Mouse (Mus musculus): ENCODE results near the gene Dhrs1.

Dhrs1 gene

DNA sequence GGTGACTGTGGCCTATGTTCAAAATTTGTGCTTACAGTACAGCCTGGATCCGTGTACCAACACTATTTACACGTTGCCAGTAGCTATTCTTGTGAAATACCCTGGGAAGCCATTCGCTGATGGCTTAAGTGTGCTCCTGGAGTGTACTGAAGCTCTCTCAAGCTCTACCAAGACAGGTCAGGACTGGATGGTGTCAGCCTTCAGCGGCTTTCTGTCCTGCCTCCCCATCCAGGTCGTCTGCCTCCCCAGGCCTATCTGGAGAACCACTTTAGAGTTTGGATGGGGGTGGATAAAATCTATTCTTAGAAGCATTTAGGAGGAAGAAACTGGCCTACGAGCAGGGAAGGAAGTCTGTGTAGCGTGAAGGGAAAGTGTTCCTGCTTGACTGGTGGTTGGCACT lies 17.7 kb upstream of the Dhrs1 start:
- 41% methylated on average over 7 of the region's 7 CpGs for WGBS

DNA sequence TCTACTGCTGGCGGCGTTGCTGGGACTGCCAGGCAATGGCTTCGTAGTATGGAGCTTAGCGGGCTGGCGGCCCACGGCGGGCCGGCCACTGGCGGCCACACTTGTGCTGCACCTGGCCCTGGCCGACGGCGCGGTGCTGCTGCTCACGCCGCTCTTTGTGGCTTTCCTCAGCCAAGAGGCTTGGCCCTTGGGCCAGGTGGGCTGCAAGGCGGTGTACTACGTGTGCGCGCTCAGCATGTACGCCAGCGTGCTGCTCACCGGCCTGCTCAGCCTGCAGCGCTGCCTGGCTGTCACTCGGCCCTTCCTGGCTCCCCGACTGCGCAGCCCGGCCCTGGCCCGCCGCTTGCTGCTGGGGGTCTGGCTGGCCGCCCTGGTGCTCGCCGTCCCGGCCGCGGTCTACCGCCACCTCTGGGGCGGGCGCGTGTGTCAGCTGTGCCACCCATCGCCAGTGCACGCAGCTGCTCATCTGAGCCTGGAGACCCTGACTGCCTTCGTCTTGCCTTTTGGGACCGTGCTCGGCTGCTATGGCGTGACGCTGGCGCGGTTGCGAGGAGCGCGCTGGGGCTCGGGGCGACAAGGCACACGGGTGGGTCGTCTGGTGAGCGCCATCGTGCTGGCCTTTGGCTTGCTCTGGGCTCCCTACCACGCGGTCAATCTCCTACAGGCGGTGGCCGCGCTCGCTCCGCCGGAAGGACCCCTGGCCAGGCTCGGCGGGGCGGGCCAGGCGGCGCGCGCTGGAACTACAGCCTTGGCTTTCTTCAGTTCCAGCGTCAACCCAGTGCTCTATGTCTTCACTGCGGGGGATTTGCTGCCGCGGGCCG lies 16.7 kb upstream of the Dhrs1 start:
- 2% methylated on average over 77 of the region's 77 CpGs for WGBS

DNA sequence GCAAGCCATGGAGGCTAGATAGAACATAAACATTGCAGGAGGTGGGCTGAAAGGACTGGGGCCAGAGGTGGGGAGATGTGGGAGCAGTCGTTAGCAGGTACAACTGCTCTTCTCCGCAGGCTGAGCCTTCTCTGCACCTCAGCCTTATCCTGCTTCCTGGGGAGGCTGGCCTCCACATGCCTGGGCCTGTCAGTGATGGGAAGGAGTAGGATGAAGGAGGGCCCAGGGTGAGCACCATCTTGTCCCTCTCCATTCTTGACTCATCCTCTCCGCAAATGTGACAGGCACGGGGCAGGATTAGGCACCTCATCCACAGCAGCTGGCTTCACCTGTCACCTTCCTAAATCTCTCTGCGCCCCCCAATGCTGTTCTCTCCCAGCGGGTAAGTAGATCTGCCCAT lies 15.7 kb upstream of the Dhrs1 start, which contains the start of gene Ltb4r2:
Gene Ltb4r2, plus strand, starts transcription at position 266 of the 400 bp plus-strand sequence.
- WGBS: 90% methylated on average over 6 of the region's 6 CpGs

DNA sequence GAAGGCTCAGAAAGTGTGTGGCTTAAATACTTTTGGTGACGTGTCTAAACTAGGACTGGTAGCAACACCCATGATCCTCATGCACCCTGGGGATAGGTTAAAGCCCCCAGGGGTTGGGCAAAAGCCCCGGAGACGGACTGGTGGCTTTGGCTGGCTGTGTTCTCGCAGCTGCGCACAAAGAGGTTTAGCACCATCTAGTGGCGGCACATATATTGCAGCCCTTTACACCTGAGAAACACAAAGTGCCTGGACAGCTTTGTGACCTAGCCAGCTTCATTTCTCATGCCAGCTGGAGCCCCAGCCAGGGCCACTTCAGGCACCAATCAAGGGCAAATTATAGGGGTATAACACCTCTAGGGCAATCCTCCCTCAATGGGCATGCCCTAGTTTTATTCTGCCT lies 14.7 kb upstream of the Dhrs1 start:
- WGBS: 1% methylated on average over 6 of the region's 6 CpGs

DNA sequence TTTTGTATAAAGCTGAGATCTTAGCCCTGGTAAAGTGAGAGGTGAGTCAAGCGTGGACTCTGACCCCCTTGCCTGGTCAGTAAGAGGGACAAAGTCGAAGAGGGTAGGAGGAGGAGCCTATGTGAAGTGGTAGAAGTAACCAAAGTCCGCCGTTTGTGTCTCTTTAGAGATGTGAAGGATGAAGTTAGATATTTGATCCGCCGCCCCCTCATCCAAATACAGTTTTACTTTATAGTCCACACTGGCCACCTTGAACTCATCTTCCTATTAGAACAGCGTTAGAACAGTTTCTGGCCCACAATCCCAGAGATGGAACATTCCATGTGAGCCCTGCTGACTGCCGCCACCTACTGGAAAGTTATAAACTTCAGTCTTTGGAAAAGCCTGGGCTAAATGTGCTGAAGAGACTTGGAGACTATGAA lies 12.9 kb upstream of the Dhrs1 start, which contains the start of gene Cideb:
Gene Cideb, minus strand, starts transcription at position 96 of the 422 bp plus-strand sequence.
- WGBS: 21% methylated on average over 8 of the region's 8 CpGs

DNA sequence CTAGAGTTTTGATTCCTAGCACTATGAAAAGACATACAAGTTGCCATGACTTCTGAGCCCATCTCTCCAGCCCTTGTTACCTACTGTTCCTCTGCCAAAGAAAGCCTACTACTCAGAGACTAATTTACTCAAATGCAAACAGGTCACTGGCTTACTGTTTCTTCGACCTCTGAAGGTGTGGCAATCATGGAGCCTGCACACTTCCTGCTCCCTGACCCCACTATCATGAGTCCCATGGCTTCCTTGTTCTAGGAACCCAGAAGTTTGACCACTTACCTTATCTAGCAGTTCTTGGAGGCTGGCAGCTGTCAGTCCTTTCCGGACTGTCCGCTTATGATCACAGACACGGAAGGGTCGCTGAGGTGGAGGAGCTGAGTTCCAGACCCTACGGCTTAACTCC lies 12.1 kb upstream of the Dhrs1 start:
- 86% methylated on average over 6 of the region's 6 CpGs for WGBS

DNA sequence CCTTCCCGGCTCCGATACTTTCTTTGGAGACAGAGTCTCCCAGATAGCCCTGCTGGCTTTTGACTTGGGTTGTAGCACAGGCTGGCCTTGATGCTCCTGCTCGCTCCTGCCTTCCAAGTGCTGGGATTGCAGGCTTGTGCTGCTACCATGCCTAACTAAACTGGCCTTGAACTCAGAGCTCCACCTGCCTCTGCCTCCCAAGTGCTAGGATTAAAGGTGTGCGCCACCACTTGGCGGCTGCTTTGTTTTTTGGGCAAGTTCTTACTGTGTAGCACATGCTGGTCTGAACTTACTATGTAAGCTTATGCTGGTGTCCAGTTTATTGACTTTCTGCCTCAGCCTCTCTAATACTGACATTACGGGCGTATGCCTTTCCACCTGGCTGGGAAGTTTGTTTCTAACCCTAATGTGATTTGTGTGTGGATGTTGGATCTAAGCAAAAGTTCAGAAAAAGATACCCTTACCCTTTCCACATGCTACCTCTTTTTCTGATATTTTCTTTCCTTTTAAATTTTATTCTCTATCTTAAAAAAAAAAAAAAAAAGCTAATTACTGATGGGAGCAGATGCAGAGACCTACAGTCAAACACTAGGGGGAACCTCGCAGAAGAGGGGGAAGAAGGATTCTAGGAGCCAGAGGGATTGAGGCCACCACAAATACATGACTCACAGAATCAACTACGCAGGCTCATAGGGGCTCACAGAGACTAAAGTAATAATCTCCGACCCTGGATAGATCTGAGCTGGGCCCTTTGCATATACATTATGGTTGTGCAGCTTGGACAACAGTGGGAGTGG lies 1.8 kb upstream of the Dhrs1 start:
- WGBS: 83% methylated on average over 10 of the region's 10 CpGs

DNA sequence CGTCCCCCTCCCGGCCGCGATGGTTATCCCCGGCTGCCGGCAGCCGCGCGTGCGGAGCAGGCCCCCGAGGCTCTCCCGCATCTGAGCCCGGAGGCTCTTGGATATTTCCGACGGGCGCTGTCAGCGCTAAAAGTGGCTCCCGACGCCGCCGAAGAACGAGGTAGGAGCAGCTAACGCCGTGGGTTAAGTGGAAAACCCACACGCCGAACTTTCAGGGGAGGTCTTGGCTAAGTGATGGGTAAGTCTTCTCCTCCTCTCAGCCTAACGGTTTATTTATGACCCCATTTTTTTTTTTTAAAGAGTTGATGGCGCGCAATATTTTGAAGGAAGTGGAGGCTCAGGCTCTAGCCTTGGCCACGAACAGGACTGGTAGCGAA lies 359 bp upstream of the Dhrs1 start:
- under 1% methylated on average over 31 of the region's 31 CpGs for WGBS

DNA sequence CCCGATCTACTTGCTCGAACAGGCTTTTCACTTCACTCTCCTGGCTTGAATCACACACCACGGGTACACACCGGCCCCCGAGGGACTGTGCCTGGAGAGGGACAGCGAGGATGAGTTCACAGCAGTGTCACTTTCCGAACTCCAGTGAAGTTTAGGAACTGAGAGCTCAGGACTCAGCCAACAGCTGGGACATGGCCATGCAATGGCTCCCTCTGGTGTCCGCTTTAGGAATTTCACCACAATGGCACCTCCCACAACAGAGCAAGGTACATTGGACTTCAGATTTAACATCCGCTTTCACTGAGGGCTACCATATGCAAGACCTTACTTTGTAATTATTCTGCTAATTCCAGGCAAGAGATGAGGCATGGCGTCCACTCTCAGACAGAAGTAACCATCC lies 1.8 kb downstream of the Dhrs1 start:
- WGBS: 14% methylated on average over 10 of the region's 10 CpGs

DNA sequence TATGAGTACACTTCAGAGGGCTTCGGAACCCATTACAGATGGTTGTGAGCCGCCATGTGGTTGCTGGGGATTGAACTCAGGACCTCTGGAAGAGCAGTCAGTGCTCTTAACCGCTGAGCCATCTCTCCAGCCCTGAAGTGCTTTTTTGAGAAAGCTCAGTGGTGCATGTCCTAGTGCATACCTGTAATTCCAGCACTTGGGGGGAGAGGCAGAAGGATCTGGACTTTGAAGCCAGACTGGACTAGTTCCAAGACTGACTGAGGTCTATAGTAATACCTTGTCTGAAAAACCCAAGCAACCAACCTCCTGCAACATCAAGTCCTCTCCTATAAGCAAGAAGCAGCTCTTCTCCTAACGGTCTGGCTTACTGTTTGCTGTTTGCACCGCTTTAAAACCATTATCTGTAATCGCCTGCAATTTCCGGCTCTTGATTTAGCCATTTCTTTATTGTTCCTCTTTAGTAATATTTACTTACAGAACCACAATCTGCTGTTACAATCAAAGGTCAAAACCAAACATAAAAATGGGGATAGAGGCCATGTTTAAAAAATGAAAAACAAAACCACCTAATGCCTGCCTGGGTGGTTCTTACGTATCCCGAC lies 8.3 kb downstream of the Dhrs1 start:
- WGBS: 92% methylated on average over 9 of the region's 9 CpGs

DNA sequence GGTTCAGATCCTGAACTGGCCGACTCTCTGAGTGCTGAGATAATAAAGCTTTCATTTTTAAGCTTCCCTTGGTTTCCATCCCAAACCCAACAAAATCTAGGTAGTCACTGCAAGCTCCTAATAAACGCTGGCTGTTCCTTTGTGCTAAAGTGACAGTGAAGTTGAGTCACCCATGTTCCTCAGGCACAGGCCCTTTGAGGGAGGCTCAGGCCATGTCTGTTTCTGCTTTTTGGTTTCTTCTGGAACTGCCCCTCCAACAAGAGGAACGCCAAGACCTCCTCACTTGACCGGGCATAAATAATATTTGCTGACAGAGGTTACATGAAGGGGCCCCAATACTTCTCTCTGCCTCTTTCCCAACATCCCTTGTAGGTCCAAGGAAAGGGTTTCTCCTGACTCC lies 9.7 kb downstream of the Dhrs1 start:
- WGBS: 81% methylated on average over 4 of the region's 4 CpGs

DNA sequence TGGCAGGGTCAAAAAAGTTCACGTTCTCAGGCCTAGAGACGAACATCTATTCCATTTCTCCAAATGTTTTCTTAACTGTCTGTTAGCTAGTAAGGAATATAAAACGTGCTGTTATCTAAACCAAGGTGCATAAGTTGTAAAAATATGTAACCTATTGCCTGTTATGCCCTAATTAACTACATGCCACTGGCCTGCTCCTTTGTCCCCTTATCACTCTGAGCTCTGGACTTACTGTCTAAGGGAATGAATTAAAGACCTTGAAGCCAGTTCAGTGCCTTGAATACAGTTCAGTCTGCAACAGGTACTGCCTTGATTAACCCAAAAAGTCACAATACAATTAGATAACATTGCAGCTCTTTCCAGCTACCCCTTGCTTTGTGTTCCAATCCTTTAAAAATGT lies 10.2 kb downstream of the Dhrs1 start:
- 77% methylated on average over 3 of the region's 3 CpGs for WGBS

DNA sequence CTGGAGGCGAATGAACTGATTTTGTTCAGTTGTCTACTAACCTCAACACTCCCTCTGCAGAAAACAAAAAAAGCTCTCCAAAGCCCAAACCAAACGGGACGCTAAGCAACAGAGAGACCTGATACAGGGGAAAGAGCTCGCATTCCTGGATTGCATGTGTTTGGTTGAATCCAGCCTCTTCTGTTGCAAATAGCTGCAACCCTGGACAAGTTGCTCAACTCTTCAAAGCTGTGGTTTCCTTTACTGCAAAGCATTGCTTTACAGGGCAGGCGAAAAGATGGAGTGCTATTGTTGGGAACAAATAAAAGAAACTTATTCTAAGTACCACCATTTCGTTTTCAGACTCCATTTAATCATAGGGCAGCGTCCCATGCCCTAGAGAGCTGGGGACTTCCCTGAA lies 10.6 kb downstream of the Dhrs1 start:
- WGBS: 81% methylated on average over 7 of the region's 7 CpGs

DNA sequence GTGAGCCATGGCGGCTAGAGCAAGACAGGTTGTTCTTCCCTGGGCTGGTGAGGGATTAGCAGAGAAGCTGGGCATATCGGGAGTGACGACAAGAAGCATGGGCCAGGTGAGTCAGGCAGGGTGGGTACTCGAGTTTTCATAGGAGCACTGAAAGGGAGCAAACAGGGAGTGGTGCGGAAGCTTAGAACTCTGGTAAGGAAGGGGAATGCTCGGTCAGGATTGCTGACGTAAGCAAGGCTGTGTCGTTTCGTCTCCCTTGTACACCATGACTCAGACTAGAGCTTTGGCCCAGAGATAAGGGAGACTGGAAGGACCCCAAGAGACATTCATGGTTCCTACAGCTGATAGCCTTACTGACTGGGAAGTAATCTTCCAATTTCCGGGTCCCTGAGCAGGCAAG lies 11.6 kb downstream of the Dhrs1 start:
- 81% methylated on average over 10 of the region's 10 CpGs for WGBS

DNA sequence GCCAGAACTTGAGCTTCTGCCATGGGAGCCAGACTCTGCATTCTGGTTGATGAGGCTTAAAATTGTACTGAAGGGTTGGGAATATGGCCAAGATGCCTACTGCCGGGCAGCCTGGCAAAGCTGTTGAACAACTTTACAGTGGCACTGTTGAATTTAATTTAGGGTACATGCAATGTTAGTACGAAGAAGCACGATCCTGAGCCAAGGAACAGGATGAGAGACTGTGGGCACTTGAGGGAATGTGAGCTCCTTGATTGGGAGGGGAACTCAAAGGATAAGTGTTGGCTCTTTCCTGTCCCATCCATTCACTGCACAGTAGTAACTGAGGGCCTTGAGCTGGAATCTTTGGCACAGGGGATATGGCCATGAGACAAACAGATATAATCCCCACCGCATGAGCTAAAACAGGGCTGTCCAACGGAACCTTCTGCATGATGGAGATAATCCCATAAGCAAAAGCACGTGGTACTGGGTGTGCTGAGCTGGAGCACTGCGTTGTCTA lies 14.9 kb downstream of the Dhrs1 start:
- WGBS: 36% methylated on average over 7 of the region's 7 CpGs

DNA sequence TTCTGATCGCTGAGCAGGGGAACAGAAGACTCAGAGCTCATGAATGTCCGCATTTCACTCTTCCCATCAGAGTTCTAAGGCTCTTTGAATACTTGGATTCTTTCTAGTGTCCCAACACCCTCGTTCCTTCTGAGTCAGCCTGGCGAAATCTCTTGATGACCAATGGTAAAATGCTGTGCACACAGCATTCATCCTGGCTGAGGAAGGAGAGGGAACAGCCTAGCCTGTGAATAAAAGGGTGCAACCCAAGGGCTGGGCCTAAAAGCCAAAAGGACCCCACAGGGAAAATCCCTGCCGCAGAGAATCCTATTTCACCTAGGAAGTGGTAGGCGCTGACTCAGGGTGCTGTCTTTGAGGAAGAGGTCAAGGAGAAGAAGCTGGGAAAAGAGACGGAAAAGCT lies 15.4 kb downstream of the Dhrs1 start:
- 50% methylated on average over 7 of the region's 7 CpGs for WGBS

DNA sequence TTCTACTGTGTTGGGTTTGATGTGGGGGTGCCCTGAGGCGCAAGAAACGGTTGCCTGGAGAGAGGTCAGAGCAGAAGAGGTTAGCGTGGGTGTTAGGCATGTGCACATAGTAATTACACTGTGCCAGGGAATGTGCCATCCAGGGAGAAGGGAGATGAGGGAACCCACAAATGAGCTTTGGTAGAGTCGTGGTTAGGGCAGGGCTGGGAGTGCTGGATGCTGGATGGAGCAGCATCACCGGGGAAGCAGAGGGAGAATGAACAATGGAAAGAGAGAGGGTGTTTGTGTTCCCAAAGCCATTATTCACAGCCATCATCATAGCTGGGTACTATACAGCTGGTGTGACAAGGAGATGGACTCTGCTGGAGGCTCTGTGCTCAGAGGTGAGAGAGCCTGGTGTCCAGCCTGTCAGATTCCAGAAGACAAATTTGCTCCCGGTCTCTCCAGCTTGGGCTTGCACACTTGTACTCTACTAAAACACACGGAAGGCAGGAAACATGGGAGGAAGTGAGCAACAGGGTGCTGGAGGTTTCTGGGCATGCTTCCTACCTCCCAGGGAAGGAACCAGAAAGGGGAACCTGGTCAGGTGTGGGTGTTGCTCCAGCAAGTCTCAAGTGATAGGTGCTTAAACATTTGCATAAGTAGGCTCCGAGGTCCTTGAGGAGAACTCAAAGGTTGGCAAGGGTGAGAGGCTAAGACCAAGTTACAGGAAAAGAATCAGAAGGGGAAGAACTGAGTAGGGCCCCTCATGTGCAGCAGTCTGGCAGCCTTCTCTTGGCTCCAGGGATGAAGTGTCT lies 17.4 kb downstream of the Dhrs1 start:
- 67% methylated on average over 8 of the region's 8 CpGs for WGBS

DNA sequence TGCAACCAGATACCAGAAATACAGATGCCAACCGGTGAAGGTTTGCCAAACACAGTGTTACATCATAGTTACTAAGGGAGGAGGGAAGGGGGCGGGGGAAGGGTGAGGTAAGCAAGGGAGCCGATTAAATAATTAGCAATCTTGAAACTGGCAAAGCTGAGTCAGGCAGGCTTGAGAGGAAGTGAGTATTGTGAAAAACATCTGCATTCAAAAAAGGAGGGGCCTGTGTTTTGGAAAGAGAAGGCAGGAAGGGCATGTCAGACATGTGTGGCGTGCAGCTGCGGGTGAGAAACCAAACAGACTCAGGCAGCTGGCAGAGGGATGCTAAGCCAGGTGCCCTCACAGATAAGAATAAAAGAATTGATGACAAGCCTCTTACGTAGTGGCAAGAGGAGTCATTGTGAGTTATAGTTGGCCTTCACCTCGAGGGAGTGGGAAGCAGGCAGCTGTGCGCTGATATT lies 21.0 kb downstream of the Dhrs1 start:
- WGBS: 55% methylated on average over 8 of the region's 8 CpGs

DNA sequence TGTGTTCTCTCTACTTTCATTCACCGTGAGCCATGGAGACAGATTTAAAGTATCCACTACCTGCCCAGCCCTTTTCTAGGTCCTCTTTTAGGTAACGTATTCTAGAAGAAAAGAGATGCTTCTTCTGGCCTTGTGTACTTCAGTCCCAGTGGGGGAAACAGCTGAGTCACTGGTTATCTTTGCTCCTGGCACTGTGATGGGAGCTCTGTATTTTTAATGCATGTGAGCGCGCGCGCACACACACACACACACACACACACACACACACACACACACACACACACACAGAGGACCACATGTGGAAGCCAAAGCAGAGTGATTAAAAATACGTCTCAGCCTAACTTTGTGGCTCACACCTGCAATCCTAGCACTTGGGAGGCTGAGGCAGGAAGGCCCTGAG lies 22.1 kb downstream of the Dhrs1 start:
- 77% methylated on average over 7 of the region's 7 CpGs for WGBS

DNA sequence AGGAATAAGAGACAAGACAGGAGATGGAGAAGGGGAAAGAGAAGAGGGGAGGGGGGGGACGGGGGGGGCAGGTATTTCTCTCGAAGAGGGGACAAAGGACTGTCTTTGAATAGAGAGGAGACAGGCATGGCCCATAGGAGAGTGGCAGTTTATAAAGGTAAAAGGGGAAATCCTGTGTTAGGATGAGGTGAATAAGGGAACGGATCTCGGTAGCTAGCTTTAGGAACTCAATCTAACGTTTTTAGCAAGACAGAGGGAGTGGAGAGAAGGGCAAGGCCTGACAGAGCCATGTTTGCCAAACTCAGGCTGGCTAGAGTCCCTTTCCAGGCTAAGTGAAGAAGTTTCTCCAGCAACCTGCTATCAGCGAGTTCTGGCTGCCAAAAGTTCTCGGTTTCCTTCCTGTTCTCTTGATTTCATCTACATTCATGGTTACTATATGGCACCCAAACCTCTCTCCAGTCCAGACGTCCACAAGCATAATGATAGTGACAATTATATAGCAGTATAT lies 23.0 kb downstream of the Dhrs1 start:
- WGBS: 32% methylated on average over 8 of the region's 8 CpGs

Data from cerebral cortex, adult 2 months (tissue).